Mouse (Mus musculus) MEL (cell line): ENCODE results near the gene Arfgap2. TPM values are rescaled to one million over a fixed set of nuclear protein-coding genes. Genes with fewer than 3 reads are reported as not detected.

Source experiments
- DNase-seq: peaks from one replicate; pipeline ENCODE4 v3.0.0; 2011; ENCODE audit warnings: low read depth, low spot score
- H3K27ac ChIP-seq: 2 replicates; pipeline ENCODE4 v1.5.1; 2012; ENCODE audit warnings: low read depth, mild to moderate bottlenecking, control low read depth, low read length, moderate library complexity; ENCODE audit not compliant: control insufficient read depth
- H3K27me3 ChIP-seq, 2 experiments: fragments of 150-350 bp in 1 of 2; sonication (generic) in 1 of 2; 2 replicates each; pipeline ENCODE4 v1.6.1; 2012; ENCODE audit warnings: low read length in 2 of 2, mild to moderate bottlenecking in 2 of 2, improper control_type of control experiment in 1 of 2, moderate library complexity in 1 of 2; ENCODE audit not compliant: insufficient read depth in 2 of 2, control insufficient read depth in 1 of 2
- H3K36me3 ChIP-seq, 2 experiments: 2 replicates each; pipeline ENCODE4 v1.6.1; 2012 to 2014; ENCODE audit warnings: low read length in 2 of 2, improper control_type of control experiment in 1 of 2, inconsistent platforms in 1 of 2, mild to moderate bottlenecking in 1 of 2; ENCODE audit not compliant: insufficient read depth in 2 of 2, control insufficient read depth in 1 of 2
- H3K4me1 ChIP-seq, 2 experiments: fragments of 150-350 bp in 1 of 2; sonication (generic) in 1 of 2; 2 replicates each; pipeline ENCODE4 v1.6.1; 2012; ENCODE audit warnings: low read length in 2 of 2, improper control_type of control experiment in 1 of 2, mild to moderate bottlenecking in 1 of 2; ENCODE audit not compliant: insufficient read depth in 2 of 2, control insufficient read depth in 1 of 2
- H3K4me3 ChIP-seq, 2 experiments: fragments of 150-350 bp in 1 of 2; sonication (generic) in 1 of 2; 2 replicates each; pipeline ENCODE4 v1.5.1; 2012; ENCODE audit warnings: low read depth in 2 of 2, low read length in 2 of 2, mild to moderate bottlenecking in 2 of 2, moderate library complexity in 2 of 2, control low read depth in 1 of 2, improper control_type of control experiment in 1 of 2; ENCODE audit not compliant: control insufficient read depth in 1 of 2, insufficient read depth in 1 of 2
- H3K79me2 ChIP-seq: 2 replicates; pipeline ENCODE4 v1.6.1; 2012; ENCODE audit warnings: mild to moderate bottlenecking, low read length, moderate library complexity; ENCODE audit not compliant: control insufficient read depth, poor library complexity, insufficient read depth
- H3K9ac ChIP-seq: 2 replicates; pipeline ENCODE4 v1.6.1; 2012; ENCODE audit warnings: low read depth, mild to moderate bottlenecking, control low read depth, low read length, moderate library complexity; ENCODE audit not compliant: control insufficient read depth, poor library complexity, severe bottlenecking
- H3K9me3 ChIP-seq: fragments of 150-350 bp; sonication (generic); replicated peaks from 2 replicates; pipeline ENCODE4 v1.6.1; 2012; ENCODE audit warnings: mild to moderate bottlenecking, low read length, improper control_type of control experiment, moderate library complexity; ENCODE audit not compliant: insufficient read depth
- BHLHE40 ChIP-seq: IDR thresholded peaks from 2 replicates; pipeline ENCODE4 v1.6.1; 2012; ENCODE audit warnings: low read depth, mild to moderate bottlenecking, inconsistent platforms, low read length, improper control_type of control experiment, borderline replicate concordance
- EP300 ChIP-seq, 2 experiments: IDR thresholded peaks; 2 replicates each; pipeline ENCODE4 v1.6.1; 2011; ENCODE audit warnings: improper control_type of control experiment in 2 of 2, low read length in 2 of 2, low read depth in 1 of 2, mild to moderate bottlenecking in 1 of 2
- GABPA ChIP-seq: IDR thresholded peaks from 2 replicates; pipeline ENCODE4 v1.6.1; 2012; ENCODE audit warnings: low read depth, mild to moderate bottlenecking, inconsistent platforms, low read length, improper control_type of control experiment, moderate library complexity
- GATA1 ChIP-seq: IDR thresholded peaks from 2 replicates; pipeline ENCODE4 v1.6.1; 2011; ENCODE audit warnings: low read depth, low read length, improper control_type of control experiment
- KAT2A ChIP-seq: conservative IDR thresholded peaks from 2 replicates; pipeline ENCODE4 v1.6.1; 2012; ENCODE audit warnings: low read depth, low read length, improper control_type of control experiment, inconsistent platforms
- MAFK ChIP-seq: IDR thresholded peaks from 2 replicates; pipeline ENCODE4 v1.6.1; 2011; ENCODE audit warnings: low read depth, mild to moderate bottlenecking, low read length, improper control_type of control experiment, borderline replicate concordance
- MAZ ChIP-seq: IDR thresholded peaks from 2 replicates; pipeline ENCODE4 v1.6.1; 2012; ENCODE audit warnings: low read depth, mild to moderate bottlenecking, inconsistent platforms, low read length, improper control_type of control experiment
- MYC ChIP-seq: IDR thresholded peaks from 2 replicates; pipeline ENCODE4 v1.6.1; 2011; ENCODE audit warnings: low read depth, mild to moderate bottlenecking, low read length, improper control_type of control experiment, moderate library complexity
- POLR2A ChIP-seq, 2 experiments: IDR thresholded peaks; 2 replicates each; pipeline ENCODE4 v1.6.1; 2011 to 2012; ENCODE audit warnings: low read length in 2 of 2, mild to moderate bottlenecking in 2 of 2, control low read depth in 1 of 2, improper control_type of control experiment in 1 of 2, low read depth in 1 of 2, moderate library complexity in 1 of 2; ENCODE audit not compliant: control insufficient read depth in 1 of 2, insufficient read depth in 1 of 2, poor library complexity in 1 of 2
- POLR2AphosphoS2 ChIP-seq: IDR thresholded peaks from 2 replicates; pipeline ENCODE4 v1.6.1; 2011; ENCODE audit warnings: low read length, improper control_type of control experiment
- POLR2AphosphoS5 ChIP-seq: IDR thresholded peaks from 2 replicates; pipeline ENCODE4 v1.6.1; 2012; ENCODE audit warnings: low read depth, borderline replicate concordance, mild to moderate bottlenecking, inconsistent platforms, low read length, moderate library complexity, mixed read lengths
- RCOR1 ChIP-seq: IDR thresholded peaks from 2 replicates; pipeline ENCODE4 v1.6.1; 2012; ENCODE audit warnings: low read depth, mild to moderate bottlenecking, inconsistent platforms, low read length, improper control_type of control experiment
- SIN3A ChIP-seq: IDR thresholded peaks from 2 replicates; pipeline ENCODE4 v1.6.1; 2012; ENCODE audit warnings: low read length, improper control_type of control experiment, inconsistent platforms
- SMC3 ChIP-seq: IDR thresholded peaks from 2 replicates; pipeline ENCODE4 v1.6.1; 2011; ENCODE audit warnings: low read depth, low read length, improper control_type of control experiment
- TAL1 ChIP-seq: IDR thresholded peaks from 2 replicates; pipeline ENCODE4 v1.6.1; 2012; ENCODE audit warnings: mild to moderate bottlenecking, inconsistent platforms, low read length, moderate library complexity, mixed read lengths
- TBP ChIP-seq: IDR thresholded peaks from 2 replicates; pipeline ENCODE4 v1.8.0; 2011; ENCODE audit warnings: low read depth, low read length, improper control_type of control experiment
- USF2 ChIP-seq, 2 experiments: IDR thresholded peaks; 2 replicates each; pipeline ENCODE4 v1.6.1; 2011 to 2012; ENCODE audit warnings: improper control_type of control experiment in 2 of 2, low read length in 2 of 2, borderline replicate concordance in 1 of 2, inconsistent platforms in 1 of 2, low read depth in 1 of 2, mild to moderate bottlenecking in 1 of 2; ENCODE audit not compliant: insufficient read depth in 1 of 2
- ZC3H11A ChIP-seq: IDR thresholded peaks from 2 replicates; pipeline ENCODE4 v1.6.1; 2012; ENCODE audit warnings: low read depth, mild to moderate bottlenecking, inconsistent platforms, low read length, improper control_type of control experiment
- ZNF384 ChIP-seq: IDR thresholded peaks from 2 replicates; pipeline ENCODE4 v1.6.1; 2012; ENCODE audit warnings: low read depth, mild to moderate bottlenecking, inconsistent platforms, low read length, improper control_type of control experiment
- polyA plus RNA-seq, 2 experiments: library from polyadenylated mRNA; stranded (reverse) in 1 of 2; unstranded in 1 of 2; fragments of >175 nt in 1 of 2; fragments of >200 nt in 1 of 2; gene quantifications; 2 replicates each; pipeline versions ENCODE4 v1.2.1 to v1.2.4; 2012; ENCODE audit warnings: low replicate concordance in 2 of 2, low read depth in 1 of 2; ENCODE audit not compliant: insufficient read length in 2 of 2, insufficient read depth in 1 of 2, missing spikeins in 1 of 2
- total RNA-seq: library from RNA; depleted of rRNA; stranded (reverse); fragments of 300-350 nt; gene quantifications from 2 replicates; pipeline ENCODE4 v1.2.3, GENCODE M21; 2012

Gene Arfgap2
- total and polyA plus RNA-seq, 3 experiments: 73.1 to 80.2 TPM; not detected in 1

DNA sequence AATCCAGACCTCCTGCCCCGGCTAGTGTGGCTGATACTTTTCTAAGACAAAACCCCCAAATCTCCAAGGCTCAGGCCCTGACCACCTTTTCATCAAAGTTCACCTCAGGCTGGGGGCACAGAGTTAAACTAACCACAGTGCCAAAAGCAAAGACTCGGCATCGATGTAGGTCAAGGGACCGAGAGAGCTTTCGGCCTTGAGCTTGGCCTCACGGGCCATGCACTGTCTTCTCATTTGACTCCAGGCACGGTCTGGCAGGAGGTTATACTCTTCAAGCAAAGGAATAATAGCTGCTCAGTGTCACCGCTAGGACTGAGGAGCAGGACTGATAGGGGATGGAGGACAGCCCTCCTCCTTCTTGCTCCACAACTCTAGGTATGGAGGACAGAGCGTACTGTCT lies 41.2 kb downstream of the Arfgap2 start (continued):
- no peak for TF ChIP-seq POLR2AphosphoS2

GRCm38 (mm10) chr2:91306589-91306988 lies 41.8 kb downstream of the Arfgap2 start:
- TF ChIP-seq TBP: peak; percentile 97
- TF ChIP-seq EP300 (IDR thresholded peaks at IDR 0.05; ENCODE audit: low read depth in 1 of 2, low read length in 2 of 2): 0 out of 4 replicates have a peak, but pooled peaks of 1 of the 2 experiments have one; percentile 28
- TF ChIP-seq MYC: no peak
- TF ChIP-seq GATA1: peak; percentile 69
- TF ChIP-seq MAFK: peak; percentile 72; the same call in 1 of the 2 replicates

DNA sequence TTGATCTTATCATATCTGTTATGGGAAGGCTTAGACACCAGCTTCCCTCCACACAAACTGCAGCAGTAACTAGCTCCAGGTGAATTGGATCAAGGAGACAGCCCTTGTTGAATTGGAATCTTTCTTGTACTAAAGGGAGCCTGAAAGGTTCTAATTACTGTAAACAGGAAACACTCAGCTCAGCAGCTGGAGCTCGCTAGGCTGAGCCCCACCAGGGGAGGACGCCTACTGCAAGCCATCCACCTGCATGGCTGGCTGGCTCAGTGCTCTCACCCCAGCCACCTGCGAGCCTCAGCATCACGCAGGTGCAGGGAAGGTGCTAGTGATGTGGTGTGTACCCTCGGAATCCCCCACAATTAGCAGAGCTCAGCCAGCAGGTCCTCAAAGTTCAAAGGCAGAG lies 43.9 kb downstream of the Arfgap2 start:
- Histone ChIP-seq H3K79me2 (no peaks in the 10 kb centered on the region), H3K4me3 (no peak overlapping the region), H3K36me3 (peaks cover 0 to 13% of the 10 kb centered on the region in 2 experiments; a peak in 2 of 4 replicates), H3K27ac (no peak overlapping the region), H3K4me1 (peaks cover 3 to 14% of the 10 kb centered on the region in 2 experiments), H3K9ac (no peak overlapping the region), H3K27me3 (no peaks in the 10 kb centered on the region), H3K9me3 (no peaks in the 10 kb centered on the region)
- TF ChIP-seq POLR2A (IDR thresholded peaks at IDR 0.05; ENCODE audit: control insufficient read depth in 1 of 2, insufficient read depth in 1 of 2, low read depth in 1 of 2, low read length in 2 of 2, poor library complexity in 1 of 2) (no peak), MAZ (no peak), KAT2A (no peak), ZNF384 (no peak), EP300 (IDR thresholded peaks at IDR 0.05; ENCODE audit: low read depth in 1 of 2, low read length in 2 of 2) (no peak), GATA1 (no peak), USF2 (IDR thresholded peaks at IDR 0.05; ENCODE audit: borderline replicate concordance in 1 of 2, insufficient read depth in 1 of 2, low read depth in 1 of 2, low read length in 2 of 2) (no peak), MYC (no peak), SMC3 (no peak), ZC3H11A (no peak), BHLHE40 (no peak), RCOR1 (no peak), MAFK (no peak), TAL1 (no peak), SIN3A (no peak), POLR2AphosphoS5 (no peak), GABPA (no peak)
- no peak for DNase-seq

More at GRCm38 (mm10) chr2:91306589-91306988, 41.8 kb downstream of the Arfgap2 start:
- peak; percentile 57 for DNase-seq
- Histone ChIP-seq H3K9me3 (no peaks in the 10 kb centered on the region), H3K27ac (no peak overlapping the region), H3K79me2 (no peaks in the 10 kb centered on the region), H3K4me3 (no peak overlapping the region), H3K36me3 (peaks cover 0 to 16% of the 10 kb centered on the region in 2 experiments; a peak in 2 of 4 replicates), H3K9ac (no peak overlapping the region), H3K27me3 (no peaks in the 10 kb centered on the region), H3K4me1 (peaks cover 3 to 20% of the 10 kb centered on the region in 2 experiments)
